Comparison of ENCODE assay signal across 8 mouse cellular contexts in the genomic region with DNA sequence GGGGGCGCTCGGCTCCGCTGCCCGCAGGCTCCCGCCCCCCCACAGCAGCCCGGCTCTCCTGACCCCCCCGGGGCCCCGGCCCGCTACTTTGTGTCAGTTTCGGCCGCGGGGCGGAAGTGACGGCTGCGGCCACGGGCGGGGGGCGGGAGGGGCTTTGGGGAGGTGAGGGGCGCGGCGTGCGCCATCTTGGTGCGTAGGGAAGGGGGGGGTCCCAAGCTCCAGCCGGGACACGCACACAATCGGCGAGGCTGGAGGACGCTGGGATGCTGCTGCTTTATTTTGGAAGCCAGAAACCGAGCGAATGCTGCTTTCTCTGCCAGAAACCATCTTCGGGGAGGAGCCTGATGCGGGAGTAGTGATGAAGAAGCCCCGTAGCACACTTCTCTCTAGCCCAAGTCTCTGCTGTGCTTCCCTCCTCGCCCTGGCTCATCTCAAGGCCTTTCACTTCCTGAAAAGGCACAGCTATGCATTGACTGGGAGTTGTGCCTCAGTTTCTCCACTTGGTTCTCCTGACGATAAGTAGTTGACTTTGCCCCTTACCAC. TPM values are rescaled to one million over a fixed set of nuclear protein-coding genes. Genes with fewer than 3 reads are reported as not detected.
DNase-seq lines count a peak whose midpoint lies in the region; TF ChIP-seq lines count a peak whose summit lies in the region.

A gene (minus strand): TSS at position 288 of the 543 bp plus-strand sequence.

- no peaks in the 10 kb centered on the region; the same call in 1 of the 2 replicates for H3K4me1 ChIP-seq in liver, adult 2 months (ENCODE audit: control insufficient read depth, insufficient read depth, low read length)

- H3K36me3 ChIP-seq in liver, adult 2 months (ENCODE audit: control insufficient read depth, insufficient read depth, low read length), result no peaks in the 10 kb centered on the region

- peak within 1 kb of the TSS; percentile 34 for H3K27ac ChIP-seq in liver, adult 2 months (replicated peaks; ENCODE audit: insufficient read depth, low read depth, low read length)

- peak; percentile 56 to 67 for DNase-seq in spleen, adult 18-20 months
- DNase-seq in spleen, adult 12 weeks (ENCODE audit: low spot score), result no peak
- DNase-seq in embryo, embryonic 10 days (ENCODE audit: low spot score), result peak; percentile 83
- DNase-seq in heart, adult 11 months, result peak; percentile 98
- DNase-seq in kidney, adult 8-10 months, result peak; percentile 8 to 23
- DNase-seq in liver, adult 2 months (ENCODE audit: extremely low read depth, low read depth, low spot score), result peak; percentile 4
- DNase-seq in naive thymus-derived CD4-positive, alpha-beta T cell, adult 2 months (ENCODE audit: low read depth), result peak; percentile 75
- DNase-seq in testis, postnatal 14 days (ENCODE audit: low spot score), result peak; percentile 83

- H3K27me3 ChIP-seq in liver, adult 2 months (ENCODE audit: control insufficient read depth, insufficient read depth, low read length), result peaks cover 5% of the 10 kb centered on the region; the same call in 1 of the 2 replicates

- no peaks in the 10 kb centered on the region for H3K79me2 ChIP-seq in liver, adult 2 months (ENCODE audit: control insufficient read depth, insufficient read depth, low read length)

- TF ChIP-seq CTCF in liver, adult 2 months (IDR thresholded peaks at IDR 0.05; ENCODE audit: low read depth, low read length), result no peak

- 3% methylated on average over 17 of the region's 35 CpGs for WGBS in liver, adult 2 months

- peak within 1 kb of the TSS; percentile 65 for H3K9ac ChIP-seq in liver, adult 2 months (ENCODE audit: low read depth, low read length)

- H3K4me3 ChIP-seq in liver, adult 2 months (ENCODE audit: insufficient read depth, low read depth, low read length), result peak within 1 kb of the TSS; percentile 79

- no peak for TF ChIP-seq POLR2A in liver, adult 2 months (IDR thresholded peaks at IDR 0.05; ENCODE audit: extremely low read depth, insufficient read depth, low read length)

RNA-seq across cellular contexts. Expression of the gene that starts here (rescaled TPM):
- total RNA-seq in liver, adult 2 months (2014; rRNA removed), result 2.3 and 2.6 TPM in 2 replicates
- polyA plus RNA-seq in liver, adult 2 months (2012; rRNA removed), result 2.2 and 4.0 TPM in 2 replicates
